Mouse (Mus musculus): ENCODE results near the gene Ankrd11.

The Ankrd11 gene

DNA sequence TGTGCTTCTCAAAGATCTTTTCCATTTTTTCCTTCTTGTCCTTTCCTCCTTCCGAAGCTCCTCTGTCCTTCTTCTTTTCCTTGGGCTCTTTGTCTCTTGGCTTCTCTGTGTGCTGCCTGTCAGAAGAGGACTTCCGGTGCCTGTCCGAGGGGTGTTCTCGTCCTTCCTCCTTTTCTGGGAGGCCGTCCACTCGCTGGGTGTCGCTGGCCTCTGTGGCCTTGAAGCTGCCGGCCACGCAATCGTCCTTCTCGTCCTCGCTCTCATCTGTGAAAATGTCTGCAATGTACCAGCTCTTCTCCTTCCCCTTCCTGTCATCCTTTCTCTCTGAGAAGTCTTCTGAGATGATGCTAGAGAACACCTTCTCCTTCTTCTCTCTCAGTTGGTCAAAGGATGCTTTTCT is 148.6 kb downstream of the Ankrd11 start:
- no peak for DNase-seq (ENCODE audit: low read depth)

DNA sequence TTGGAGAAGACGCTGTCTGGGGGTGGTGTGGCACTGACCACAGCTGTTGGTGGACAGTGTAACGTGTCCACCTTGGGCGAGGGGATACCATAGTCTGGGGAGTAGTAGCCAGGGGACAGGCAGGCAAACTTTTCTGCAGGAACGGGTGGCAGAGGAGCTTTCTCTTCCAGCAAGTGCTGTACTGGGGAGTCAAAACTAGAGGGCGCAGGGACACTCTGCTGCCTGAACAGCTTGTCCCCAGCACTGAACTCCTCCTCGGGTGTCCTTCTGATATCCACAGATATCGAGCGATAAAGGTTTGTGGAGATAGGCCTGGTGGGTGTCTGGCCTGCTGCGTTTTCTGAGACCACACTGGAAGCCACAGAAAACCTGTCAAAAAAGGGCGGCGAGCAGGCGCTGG is 150.6 kb downstream of the Ankrd11 start:
- no peak for DNase-seq (ENCODE audit: low read depth)

DNA sequence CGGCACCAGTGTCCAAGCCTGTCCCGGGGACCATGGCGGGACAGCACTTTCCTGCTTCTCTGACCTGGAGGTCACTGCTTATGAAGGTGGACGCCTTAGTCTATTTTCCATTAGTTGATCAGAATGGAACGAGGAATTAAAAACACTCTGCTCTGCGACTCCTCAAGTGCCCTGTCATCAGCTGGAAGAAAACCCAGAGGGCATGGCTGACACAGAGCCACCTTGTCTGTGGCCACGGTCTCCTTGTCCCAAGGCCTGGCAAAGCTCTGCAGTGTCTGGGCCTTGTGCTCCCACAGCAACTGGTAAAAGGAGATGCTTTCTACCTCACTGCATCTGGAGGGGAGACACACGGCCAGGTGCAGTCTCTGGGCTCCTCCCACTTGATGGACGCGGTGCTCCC is 158.4 kb downstream of the Ankrd11 start:
- DNase-seq (ENCODE audit: low read depth) = no peak

DNA sequence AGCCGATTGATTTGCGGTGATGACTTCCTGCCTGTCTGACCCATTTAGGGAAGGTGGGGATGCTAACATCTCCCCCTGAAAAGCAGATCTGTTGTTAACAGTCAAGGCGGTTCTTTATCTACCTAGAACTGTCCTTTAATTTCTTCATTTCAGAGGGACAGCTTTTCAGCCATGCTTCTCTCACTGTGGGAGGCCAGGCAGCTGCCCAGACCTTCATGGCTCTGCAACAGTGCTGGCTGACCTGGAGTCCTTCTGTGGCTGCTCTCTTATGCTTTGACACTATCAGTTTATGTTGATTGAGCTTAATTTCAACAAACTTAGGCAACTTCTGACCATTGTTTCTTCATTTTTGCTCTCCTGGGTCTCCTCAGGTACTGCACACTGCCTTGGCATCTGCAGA is 161.8 kb downstream of the Ankrd11 start:
- DNase-seq (ENCODE audit: low read depth) = no peak

DNA sequence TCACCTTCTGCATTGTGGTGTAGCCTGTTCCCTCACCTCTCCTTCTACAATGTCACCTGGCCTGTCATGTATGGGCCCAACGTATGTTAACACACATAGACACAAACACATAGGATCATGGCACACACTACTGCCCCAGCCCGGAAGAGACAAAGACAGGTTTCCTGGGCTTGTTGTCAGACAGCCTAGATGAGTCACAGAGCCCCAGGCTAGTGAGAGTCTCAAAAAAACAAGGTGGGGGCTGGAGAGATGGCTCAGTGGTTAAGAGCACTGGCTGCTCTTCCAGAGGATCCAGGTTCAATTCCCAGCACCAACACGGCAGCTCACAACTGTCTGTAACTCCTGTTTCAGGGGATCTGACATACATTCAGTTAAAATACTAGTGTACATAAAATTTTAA is 163.8 kb downstream of the Ankrd11 start:
- no peak for DNase-seq (ENCODE audit: low read depth)

DNA sequence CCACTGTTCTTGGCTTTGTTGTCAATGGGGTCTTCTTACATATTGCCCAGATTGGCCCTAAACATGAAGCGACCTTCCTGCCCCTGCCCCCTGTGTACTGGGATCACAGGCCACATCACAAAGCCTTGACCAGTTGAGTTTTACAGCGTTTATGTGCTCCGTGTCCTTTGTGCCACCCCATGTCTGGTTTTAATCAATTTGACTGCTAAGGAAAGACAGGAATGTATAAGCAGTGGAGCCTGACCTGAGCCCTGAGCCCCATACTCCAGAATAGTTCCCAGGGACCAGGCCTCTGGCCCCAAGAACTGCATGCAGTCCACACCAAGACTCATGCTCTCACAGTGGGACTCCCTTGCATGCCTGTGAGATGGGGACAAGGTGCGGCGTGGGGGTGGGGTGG is 166.9 kb downstream of the Ankrd11 start:
- no peak for DNase-seq (ENCODE audit: low read depth)

DNA sequence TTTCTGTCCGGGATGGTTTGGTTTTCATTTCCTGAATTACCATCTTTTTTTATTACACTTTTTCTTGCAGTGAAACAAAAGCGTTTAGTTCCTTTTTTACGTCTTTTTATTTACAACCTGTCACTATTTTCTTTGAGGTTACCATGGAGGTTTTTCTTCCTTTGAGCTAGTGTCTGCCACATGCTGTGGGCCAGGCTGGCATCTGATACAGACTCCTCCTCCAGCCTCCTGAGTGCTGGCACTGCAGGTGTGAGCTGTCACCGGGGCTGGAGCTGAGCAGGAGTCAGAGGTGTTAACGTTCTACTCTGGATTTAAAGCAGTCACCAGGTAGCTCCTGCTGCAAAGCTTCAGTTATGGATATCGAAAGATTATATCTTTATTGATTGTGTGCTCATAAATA is 168.9 kb downstream of the Ankrd11 start:
- DNase-seq (ENCODE audit: low read depth) = no peak

DNA sequence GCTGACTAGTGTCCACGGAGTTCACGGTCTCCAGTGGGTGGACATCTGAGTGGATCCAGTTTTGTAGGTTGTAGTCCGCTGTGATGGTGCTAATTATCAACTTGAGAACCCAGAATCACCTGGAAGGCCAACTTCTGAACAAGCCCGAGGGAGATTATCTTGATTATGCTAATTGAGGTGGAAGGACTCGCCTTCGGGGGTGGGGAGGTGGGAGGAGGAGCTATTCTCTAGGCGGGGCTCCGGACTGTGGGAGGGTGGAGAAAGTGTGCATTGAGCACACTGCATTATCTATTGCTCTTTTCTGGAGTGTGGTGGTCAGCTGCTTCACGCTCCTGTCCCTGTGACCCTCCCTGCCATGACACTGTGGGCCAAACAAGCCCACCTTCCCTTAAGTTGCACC is 170.4 kb downstream of the Ankrd11 start:
- peak; percentile 20 for DNase-seq (ENCODE audit: low read depth)

DNA sequence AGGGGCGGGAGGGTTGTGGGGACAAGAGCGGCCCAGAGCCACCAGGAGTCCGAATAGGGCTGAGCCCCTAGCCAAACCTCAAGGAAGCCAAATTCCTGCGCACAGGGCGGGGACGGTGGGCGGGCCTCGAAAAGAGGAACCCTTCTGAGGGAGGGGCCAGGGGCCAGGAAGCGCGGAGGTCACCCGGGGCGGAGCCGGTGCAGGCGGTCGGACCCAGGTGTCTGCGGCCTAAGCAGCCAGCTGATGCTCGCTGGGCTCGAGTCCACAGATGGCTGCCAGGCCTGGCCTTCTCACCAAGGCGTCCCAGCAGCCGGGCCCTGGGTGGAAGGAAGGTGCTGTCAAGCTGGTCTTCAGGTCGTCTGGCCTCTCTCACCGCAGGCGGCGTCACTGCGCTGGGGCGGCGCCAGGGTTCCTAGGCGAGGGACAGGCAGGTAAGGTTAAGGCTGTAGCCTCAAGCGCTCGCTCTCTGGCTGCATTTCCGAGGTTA is 171.7 kb downstream of the Ankrd11 start:
- DNase-seq (ENCODE audit: low read depth) = peak; percentile 80

DNA sequence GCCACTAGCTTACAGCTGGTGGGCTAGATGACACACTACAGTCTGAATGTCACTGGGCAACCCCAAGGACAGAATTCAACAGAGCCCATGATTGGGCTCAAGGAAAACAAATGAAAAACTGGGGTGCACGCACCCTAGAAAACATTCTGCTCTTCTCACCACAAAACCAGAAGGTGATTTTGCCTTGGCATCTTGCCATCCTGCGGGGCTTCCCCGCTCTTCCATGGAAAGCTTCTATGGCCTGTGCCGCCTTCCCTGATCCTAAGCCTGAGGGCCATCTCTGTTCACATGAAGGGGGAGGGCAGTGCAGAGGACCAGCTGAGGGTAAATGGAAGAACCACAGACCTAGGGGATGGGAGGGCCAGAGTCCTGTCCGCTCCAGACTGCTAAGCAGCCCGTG is 174.1 kb downstream of the Ankrd11 start:
- no peak for DNase-seq (ENCODE audit: low read depth)

DNA sequence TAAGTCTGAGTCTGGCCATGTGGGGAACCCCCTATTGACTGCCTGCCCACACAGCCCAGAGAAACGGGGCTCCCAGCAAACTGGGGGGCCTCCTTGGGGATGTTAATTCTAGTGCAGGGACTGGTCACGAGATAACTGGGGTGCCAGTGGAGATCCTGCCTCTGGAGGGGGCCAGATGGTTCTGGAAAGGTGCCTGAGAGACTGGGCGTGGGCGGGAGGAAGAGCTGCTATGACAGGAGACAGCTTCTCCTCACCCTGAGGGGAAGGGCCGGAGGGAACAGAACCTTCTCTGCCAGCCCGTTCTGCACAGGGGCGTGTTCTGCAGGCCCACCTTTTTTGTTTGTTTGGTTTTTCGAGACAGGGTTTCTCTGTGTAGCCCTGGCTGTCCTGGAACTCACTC is 175.8 kb downstream of the Ankrd11 start:
- no peak for DNase-seq (ENCODE audit: low read depth)

DNA sequence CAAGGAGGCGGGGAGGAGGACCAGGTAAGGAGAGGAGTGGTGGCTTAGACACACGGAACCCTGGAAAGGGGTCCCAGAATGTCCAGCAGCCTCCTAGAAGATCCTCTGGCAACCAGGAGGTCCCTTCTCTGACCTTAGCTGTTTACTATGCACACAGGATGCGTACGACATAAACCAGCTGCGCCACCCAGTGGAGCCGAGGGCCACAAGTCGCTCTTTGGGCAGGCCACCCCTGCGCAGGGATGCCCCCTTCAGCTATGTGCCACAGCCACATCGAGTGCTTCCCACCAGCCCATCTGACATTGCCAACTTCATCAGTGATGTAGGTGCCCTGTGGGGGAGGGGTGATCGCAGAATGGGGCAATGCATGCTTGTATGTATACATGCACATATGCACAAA is 176.6 kb downstream of the Ankrd11 start:
- DNase-seq (ENCODE audit: low read depth) = peak; percentile 16

DNA sequence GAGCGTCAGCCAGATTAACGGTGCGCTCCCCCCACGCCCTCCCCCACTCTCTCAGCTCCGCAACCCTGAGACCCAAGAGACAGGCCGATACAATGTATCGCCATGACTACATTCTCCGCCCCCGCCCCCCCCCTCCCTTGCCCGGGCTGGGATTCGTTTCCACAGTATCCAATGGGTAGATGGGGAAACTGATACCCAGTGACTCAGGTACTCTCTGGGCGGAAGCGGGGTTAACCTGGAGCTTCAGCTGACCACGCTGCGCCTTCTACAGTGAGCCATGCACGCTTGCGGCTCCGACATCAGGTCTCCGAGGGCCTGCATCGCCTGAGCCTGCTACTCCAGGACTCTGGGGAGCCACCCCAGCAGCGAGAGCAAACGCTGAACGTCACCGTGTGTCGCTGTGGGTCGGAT is 177.4 kb downstream of the Ankrd11 start:
- no peak for DNase-seq (ENCODE audit: low read depth)

DNA sequence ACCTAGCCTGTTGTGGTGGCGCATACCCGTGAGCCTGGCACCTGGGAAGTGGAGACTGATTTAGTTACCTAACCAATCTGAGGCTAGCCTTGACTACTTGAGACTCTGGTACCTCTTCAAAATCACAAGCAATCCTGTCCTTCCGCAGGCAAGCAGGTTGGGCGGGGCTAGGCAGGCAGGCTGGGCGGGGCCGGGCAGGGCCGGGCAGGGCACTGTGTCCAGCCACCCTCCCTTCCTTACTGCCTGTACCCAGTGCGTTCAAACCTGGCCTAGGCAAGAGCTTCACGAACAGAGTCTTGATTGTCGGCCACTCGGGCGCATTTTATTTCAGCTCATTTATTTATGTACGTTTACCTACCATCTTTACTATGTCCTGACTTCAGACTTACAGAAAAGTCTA is 182.2 kb downstream of the Ankrd11 start:
- DNase-seq (ENCODE audit: low read depth) = no peak

DNA sequence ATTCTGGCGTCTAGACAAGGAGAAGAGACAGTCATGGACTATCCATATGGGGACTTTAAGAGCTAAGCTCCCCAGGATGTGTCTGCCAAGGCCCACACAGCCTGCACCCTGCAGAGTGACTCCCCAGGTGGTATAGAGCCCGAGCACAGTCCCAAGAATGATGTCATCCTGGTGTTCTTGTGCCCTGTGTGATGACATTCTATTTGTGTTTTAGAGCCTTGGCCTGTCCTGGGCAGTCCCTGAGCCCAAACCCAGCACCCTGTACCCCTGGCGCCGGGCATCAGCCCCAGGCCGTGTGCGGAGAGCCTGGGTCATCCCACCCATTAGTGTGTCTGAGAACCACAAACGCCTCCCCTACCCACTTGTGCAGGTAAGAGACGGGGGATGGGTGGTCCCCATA is 185.8 kb downstream of the Ankrd11 start:
- no peak for DNase-seq (ENCODE audit: low read depth)

DNA sequence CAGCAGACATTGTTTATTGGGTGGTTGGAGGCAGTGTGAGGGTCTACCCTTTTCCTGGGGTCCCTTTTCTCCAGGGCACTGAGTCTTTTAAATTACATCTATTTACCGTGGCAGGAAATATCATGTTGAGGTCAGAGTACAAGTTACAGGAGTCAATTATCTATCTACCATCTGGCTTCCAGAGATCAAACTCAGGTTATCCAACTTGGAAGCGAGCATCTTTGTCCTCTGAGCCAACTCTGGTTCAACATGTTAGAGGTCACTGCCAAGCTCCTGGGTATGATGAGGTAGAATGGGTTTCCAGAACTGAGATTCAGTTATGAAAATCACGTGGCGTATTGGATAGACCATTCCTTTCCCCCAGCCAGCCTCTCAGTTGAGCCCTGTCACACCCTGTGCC is 187.0 kb downstream of the Ankrd11 start:
- no peak for DNase-seq (ENCODE audit: low read depth)

DNA sequence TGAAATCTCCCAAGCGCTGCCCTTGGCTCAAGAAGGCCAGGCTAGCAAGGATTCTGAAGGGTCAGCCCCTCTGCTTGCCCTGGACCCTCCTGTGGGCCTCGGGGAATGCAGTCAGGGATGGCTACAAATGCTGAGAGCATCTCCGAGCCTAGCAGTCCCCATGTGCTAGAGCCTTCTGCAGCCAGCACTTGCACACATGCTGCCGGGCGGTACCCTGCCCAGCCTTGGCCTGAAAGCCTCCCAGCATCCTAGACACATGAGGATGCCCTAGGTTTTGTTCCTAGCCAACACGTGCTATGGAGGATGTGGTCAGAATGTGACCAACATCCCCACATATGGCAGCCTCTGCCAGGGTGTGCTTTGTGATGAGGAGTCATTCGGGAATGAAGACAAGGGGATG is 187.7 kb downstream of the Ankrd11 start:
- no peak for DNase-seq (ENCODE audit: low read depth)

DNA sequence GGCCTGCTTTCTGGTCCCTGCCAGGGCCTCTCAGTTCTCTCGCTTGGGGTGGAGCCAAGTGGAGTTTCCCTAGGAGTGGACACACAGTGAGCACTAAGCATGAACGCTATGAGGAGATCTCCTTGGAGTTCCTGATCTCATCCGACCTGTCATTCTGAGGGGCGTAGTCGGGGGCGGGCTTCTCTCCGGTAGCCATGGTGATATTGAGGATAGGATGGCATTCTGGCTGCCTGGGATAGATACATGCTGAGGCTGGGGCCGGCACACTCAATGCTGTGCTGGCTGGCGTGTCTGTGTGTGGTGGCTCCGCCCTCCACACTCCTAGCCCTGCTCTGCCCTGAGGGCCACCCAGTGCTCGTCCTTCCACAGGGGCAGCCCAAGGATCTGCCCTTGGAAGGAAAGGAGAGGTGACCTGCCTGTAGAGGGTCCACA is 188.7 kb downstream of the Ankrd11 start:
- DNase-seq (ENCODE audit: low read depth) = no peak

DNA sequence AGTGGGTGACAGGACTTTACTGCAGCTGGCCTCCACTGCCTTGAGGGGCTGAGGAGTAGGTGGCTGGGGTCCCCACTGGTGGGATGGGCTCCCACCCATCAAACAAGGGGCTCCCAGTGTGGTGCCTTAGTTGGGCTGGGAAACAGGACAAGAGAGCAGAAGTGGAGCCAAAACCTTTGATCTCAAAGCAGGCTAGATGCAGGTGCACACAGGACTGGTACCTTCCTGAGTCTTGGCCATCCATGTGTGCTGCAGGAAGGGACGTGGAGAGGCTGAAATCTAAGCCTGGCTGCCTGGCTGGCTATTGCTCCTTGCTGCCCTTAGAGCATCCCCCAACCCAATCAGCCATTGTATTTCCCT is 189.6 kb downstream of the Ankrd11 start:
- no peak for DNase-seq (ENCODE audit: low read depth)

DNA sequence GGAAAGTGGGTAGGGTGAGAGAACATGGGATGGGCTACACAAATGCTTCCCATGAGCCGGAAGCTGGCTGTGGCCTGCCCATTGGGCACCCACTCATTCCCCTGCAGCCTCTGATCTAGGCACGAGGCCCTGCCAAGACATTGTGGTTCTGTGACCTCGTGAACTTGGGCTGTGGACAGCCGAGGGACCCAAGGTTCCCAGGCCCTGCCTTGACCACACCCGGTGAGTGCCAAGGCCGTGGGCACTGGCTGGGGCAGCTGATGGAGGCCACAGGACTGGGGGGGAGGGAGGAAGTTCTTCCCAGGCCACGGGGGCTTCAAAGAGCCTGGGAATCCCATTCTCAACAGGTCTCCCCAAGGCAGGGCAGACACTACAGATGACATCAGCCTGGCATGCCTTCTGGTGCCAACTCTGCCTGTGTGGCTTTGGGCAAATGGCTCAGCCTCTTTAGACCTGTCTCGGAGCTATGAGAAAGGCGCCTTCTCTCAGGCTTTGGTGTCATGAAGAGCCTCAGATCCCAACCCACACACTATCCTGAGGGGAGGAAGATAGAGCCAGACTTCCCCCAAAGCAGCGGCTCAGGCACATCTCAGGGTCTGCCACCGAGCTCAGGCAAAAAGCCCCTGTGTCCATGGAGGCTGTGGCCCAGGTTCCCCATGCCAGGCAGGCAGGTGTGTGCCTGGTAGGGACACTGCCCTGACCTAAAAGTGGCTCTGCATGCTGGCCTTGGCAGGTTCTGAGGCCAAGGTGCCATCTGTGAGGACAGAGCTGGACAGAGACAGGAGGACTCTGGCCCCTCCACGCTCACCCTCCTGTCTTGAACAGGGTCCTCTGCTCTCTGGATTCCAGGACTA is 190.2 kb downstream of the Ankrd11 start:
- DNase-seq (ENCODE audit: low read depth) = no peak

DNA sequence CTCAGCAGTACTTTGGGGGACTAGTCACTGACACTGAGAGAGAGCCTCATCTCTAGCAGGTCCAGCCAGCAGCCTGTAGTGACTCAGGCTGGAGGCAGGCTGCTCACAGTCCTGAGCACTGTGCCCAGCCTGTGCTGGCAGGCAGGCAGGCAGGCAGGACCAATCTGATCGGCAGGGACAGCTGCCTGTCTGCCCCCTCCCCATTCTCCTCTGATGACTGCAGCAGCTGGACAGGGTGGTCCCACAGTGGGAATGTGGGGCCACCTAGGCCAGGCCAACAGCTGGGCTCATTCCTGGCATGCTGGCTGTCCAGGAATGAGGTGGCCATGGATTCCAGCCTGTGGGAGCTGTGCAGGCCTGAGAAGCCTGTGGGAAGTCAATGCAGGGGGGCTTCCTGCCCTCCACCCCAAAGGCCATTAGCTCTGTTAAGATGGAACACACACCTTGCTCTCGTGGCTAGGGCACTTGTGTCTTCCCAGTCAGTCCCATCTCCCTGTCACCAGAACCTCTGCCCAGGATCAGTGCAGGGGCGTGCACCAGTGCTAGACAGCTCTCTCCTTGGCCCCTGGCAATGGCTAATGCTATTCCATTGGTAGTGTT is 191.3 kb downstream of the Ankrd11 start:
- DNase-seq (ENCODE audit: low read depth) = no peak

DNA sequence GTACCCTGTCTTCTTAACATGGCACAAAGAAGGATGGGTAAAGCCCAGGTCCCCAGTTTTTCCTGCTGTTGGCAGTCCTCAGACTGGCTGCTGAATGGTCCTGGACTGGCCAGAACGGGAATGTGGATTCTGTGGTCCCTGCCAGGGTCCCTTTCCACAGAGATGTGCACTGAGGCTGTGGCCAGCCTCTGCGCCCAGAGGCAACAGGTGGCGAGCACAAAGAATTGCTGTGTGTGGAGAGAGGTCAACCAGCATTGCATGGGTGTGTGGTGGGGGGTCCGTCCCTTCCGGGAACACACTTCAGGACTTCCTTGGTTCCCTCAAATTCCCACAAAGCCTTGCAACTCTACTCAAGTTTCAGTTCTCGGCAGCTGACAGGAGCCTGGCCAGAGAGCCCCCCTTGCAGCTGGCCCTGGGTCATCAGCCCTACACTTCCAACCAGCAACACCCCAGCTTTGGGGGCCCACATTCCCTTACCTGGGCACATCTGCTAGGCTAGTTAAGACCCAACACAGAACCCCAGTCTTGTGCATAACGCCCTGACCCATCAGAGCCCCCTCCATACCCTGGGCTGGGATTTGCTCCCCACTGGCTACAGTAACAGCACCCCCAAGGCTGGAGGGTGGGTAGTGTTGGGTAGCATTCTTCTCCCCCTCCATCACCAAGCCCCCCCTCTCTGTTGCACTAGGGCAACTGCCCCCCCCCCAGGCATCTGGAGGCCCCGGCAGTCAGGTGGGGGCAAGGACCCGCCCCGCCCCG is 192.7 kb downstream of the Ankrd11 start:
- no peak for DNase-seq (ENCODE audit: low read depth)
